Mouse (Mus musculus) heart, adult 2 months (tissue): ENCODE measurements around the gene Fam174b. TPM values are rescaled to one million over a fixed set of nuclear protein-coding genes. Genes with fewer than 3 reads are reported as not detected.
A peak's percentile ranks its signal among the peaks of the same experiment; 100 is the strongest.

ENCODE experiments used
- DNase-seq, 2 experiments: peaks; one replicate each; pipeline ENCODE4 v3.0.0; 2021
- H3K27ac ChIP-seq: fragments of 200-600 bp; 2 replicates; pipeline ENCODE4 v1.8.1; 2022
- H3K27me3 ChIP-seq: fragments of 200-500 bp; 2 replicates; pipeline ENCODE4 v1.6.1; 2012; ENCODE audit warnings: mild to moderate bottlenecking, low read length, inconsistent platforms, mixed read lengths; ENCODE audit not compliant: control insufficient read depth, insufficient read depth
- H3K36me3 ChIP-seq: fragments of 200-500 bp; 2 replicates; pipeline ENCODE4 v1.6.1; 2012; ENCODE audit warnings: low read length, inconsistent platforms; ENCODE audit not compliant: control insufficient read depth, insufficient read depth
- H3K4me1 ChIP-seq: fragments of 200-500 bp; 2 replicates; pipeline ENCODE4 v1.6.1; 2011; ENCODE audit warnings: low read length; ENCODE audit not compliant: control insufficient read depth, insufficient read depth
- H3K4me3 ChIP-seq: fragments of 200-600 bp; 2 replicates; pipeline ENCODE4 v1.8.1; 2022
- H3K79me2 ChIP-seq: fragments of 200-500 bp; replicated peaks from 2 replicates; pipeline ENCODE4 v1.6.1; 2012; ENCODE audit warnings: mild to moderate bottlenecking, inconsistent platforms, low read length, moderate library complexity, mixed read lengths; ENCODE audit not compliant: control insufficient read depth, insufficient read depth
- H3K9ac ChIP-seq: fragments of 200-500 bp; 2 replicates; pipeline ENCODE4 v1.6.1; 2012; ENCODE audit warnings: low read depth, mild to moderate bottlenecking, control low read depth, inconsistent platforms, low read length, mixed read lengths
- CTCF ChIP-seq: fragments of 200-600 bp; IDR thresholded peaks from 2 replicates; pipeline ENCODE4 v1.8.1; 2022; ENCODE audit warnings: antibody characterized with exemption, mild to moderate bottlenecking, moderate library complexity
- EP300 ChIP-seq: fragments of 200-500 bp; IDR thresholded peaks from 2 replicates; pipeline ENCODE4 v1.6.1; 2011; ENCODE audit warnings: low read depth, low read length, control low read depth; ENCODE audit not compliant: insufficient read depth
- POLR2A ChIP-seq: fragments of 200-500 bp; IDR thresholded peaks from 2 replicates; pipeline ENCODE4 v1.6.1; 2011; ENCODE audit warnings: mild to moderate bottlenecking, low read depth, low read length, control low read depth; ENCODE audit not compliant: insufficient read depth
- WGBS: fragments of 180-500 bp; shearing (Covaris S2); methylation state at CpG from one replicate; pipeline ENCODE4 v1.1.7; 2018; 5-methylcytosine and 5-hydroxymethylcytosine counted together
- intact Hi-C: fragments of 180-260 bp; cut with DNase I; formaldehyde crosslinking; loops from one replicate; pipeline ENCODE4 v1.15.1; 2025
- polyA plus RNA-seq: library from polyadenylated mRNA; depleted of rRNA; stranded (reverse); fragments of >200 nt; gene quantifications from 2 replicates; pipeline ENCODE4 v1.2.3, GENCODE M21; 2012
- total RNA-seq, 2 experiments: library from RNA; stranded (reverse); gene quantifications; 2 replicates each; pipeline ENCODE4 v1.2.3; 2021

Fam174b gene
- total and polyA plus RNA-seq, 3 experiments = 149 to 193 (median 175) TPM

- H3K9ac ChIP-seq = no peak overlapping the region
- H3K27me3 ChIP-seq = no peaks in the 10 kb centered on the region
- no peak for TF ChIP-seq CTCF
- no peak for TF ChIP-seq POLR2A
- TF ChIP-seq EP300 = no peak
- H3K79me2 ChIP-seq = no peaks in the 10 kb centered on the region
- intact Hi-C loops = loop anchor here (10.0 kb wide), 1 partner anchor 60 kb away; no protein-coding TSS in a partner anchor
- no peaks in the 10 kb centered on the region for H3K36me3 ChIP-seq
- H3K4me1 ChIP-seq = no peaks in the 10 kb centered on the region
- H3K27ac ChIP-seq = no peak overlapping the region
- no peak overlapping the region for H3K4me3 ChIP-seq
- WGBS = 51% methylated on average over 4 of the region's 4 CpGs
- DNase-seq = peak in 1 of 2 experiments; percentile 24
These were observed 44.8 kb downstream of the Fam174b start for GRCm38 (mm10) chr7:73784736-73785428.

GRCm38 (mm10) chr7:73785815-73786214 is 45.7 kb downstream of the Fam174b start:
- intact Hi-C loops = loop anchor here (10.0 kb wide), 1 partner anchor 59 kb away; no protein-coding TSS in a partner anchor
- WGBS = 80% methylated on average over 4 of the region's 4 CpGs
- no peak overlapping the region for H3K9ac ChIP-seq
- DNase-seq = no peak
- no peak overlapping the region for H3K4me3 ChIP-seq
- no peaks in the 10 kb centered on the region for H3K4me1 ChIP-seq
- no peaks in the 10 kb centered on the region for H3K79me2 ChIP-seq
- H3K36me3 ChIP-seq = no peaks in the 10 kb centered on the region
- no peaks in the 10 kb centered on the region for H3K27me3 ChIP-seq
- no peak overlapping the region for H3K27ac ChIP-seq
- TF ChIP-seq CTCF (no peak), EP300 (no peak), POLR2A (no peak)

- intact Hi-C loops = loop anchor here (10.0 kb wide), 1 partner anchor 57 kb away; no protein-coding TSS in a partner anchor
- no peak for DNase-seq
- TF ChIP-seq CTCF = no peak
- no peak for TF ChIP-seq POLR2A
- no peak for TF ChIP-seq EP300
- Histone ChIP-seq H3K36me3 (no peaks in the 10 kb centered on the region), H3K4me1 (no peaks in the 10 kb centered on the region), H3K4me3 (no peak overlapping the region), H3K27ac (no peak overlapping the region), H3K9ac (no peak overlapping the region), H3K27me3 (no peaks in the 10 kb centered on the region), H3K79me2 (no peaks in the 10 kb centered on the region)
- whole genome bisulfite sequencing = 67% methylated on average over 8 of the region's 8 CpGs
These were observed 47.4 kb downstream of the Fam174b start for GRCm38 (mm10) chr7:73787513-73787912.

- no peaks in the 10 kb centered on the region for H3K79me2 ChIP-seq
- TF ChIP-seq EP300 (no peak), POLR2A (no peak), CTCF (no peak)
- no peaks in the 10 kb centered on the region for H3K27me3 ChIP-seq
- H3K27ac ChIP-seq = no peak overlapping the region
- DNase-seq = no peak
- no peak overlapping the region for H3K4me3 ChIP-seq
- 82% methylated on average over 8 of the region's 8 CpGs for WGBS
- no peak overlapping the region for H3K9ac ChIP-seq
- no peaks in the 10 kb centered on the region for H3K4me1 ChIP-seq
- H3K36me3 ChIP-seq = no peaks in the 10 kb centered on the region
- intact Hi-C loops = no loop called here
These were observed 51.0 kb downstream of the Fam174b start for GRCm38 (mm10) chr7:73791096-73791495.

- no peak overlapping the region for H3K9ac ChIP-seq
- no peaks in the 10 kb centered on the region for H3K36me3 ChIP-seq
- 70% methylated on average over 4 of the region's 4 CpGs for WGBS
- no peak overlapping the region for H3K4me3 ChIP-seq
- no peaks in the 10 kb centered on the region for H3K79me2 ChIP-seq
- H3K27ac ChIP-seq = no peak overlapping the region
- H3K4me1 ChIP-seq = no peaks in the 10 kb centered on the region
- intact Hi-C loops = no loop called here
- no peak for TF ChIP-seq CTCF
- no peak for TF ChIP-seq POLR2A
- no peak for TF ChIP-seq EP300
- no peaks in the 10 kb centered on the region for H3K27me3 ChIP-seq
- DNase-seq = no peak
These were observed 52.1 kb downstream of the Fam174b start for GRCm38 (mm10) chr7:73792155-73792554.

GRCm38 (mm10) chr7:73792641-73793040 is 52.5 kb downstream of the Fam174b start:
- Histone ChIP-seq H3K27ac (no peak overlapping the region), H3K79me2 (no peaks in the 10 kb centered on the region), H3K27me3 (no peaks in the 10 kb centered on the region), H3K4me3 (no peak overlapping the region), H3K4me1 (no peaks in the 10 kb centered on the region), H3K36me3 (no peaks in the 10 kb centered on the region), H3K9ac (no peak overlapping the region)
- DNase-seq = no peak
- no peak for TF ChIP-seq CTCF
- TF ChIP-seq EP300 = no peak
- TF ChIP-seq POLR2A = no peak
- WGBS = 72% methylated on average over 3 of the region's 3 CpGs
- intact Hi-C loops = no loop called here
